Mouse (Mus musculus) myocyte (in vitro differentiated cells): ENCODE data around the gene Timm29.

ENCODE experiments used
- CEBPB ChIP-seq: IDR thresholded peaks from 2 replicates; pipeline ENCODE4 v1.6.1; 2011; ENCODE audit warnings: mild to moderate bottlenecking, moderate library complexity; ENCODE audit not compliant: poor library complexity, insufficient read depth, severe bottlenecking
- E2F4 ChIP-seq: IDR thresholded peaks from one replicate; pipeline ENCODE4 v1.6.1; 2011; ENCODE audit warnings: mild to moderate bottlenecking, control low read depth, moderate library complexity; ENCODE audit not compliant: insufficient read depth
- MAX ChIP-seq: IDR thresholded peaks from one replicate; pipeline ENCODE4 v1.6.1; 2011; ENCODE audit warnings: low read depth, mild to moderate bottlenecking, control low read depth
- MYOD1 ChIP-seq, 3 experiments: IDR thresholded peaks; one replicate each; pipeline ENCODE4 v1.6.1; 2011; ENCODE audit warnings: control low read depth in 2 of 3, low read depth in 2 of 3, mild to moderate bottlenecking in 2 of 3, moderate library complexity in 1 of 3; ENCODE audit not compliant: insufficient read length in 2 of 3, control insufficient read depth in 1 of 3
- MYOG ChIP-seq, 3 experiments: IDR thresholded peaks; one replicate each; pipeline ENCODE4 v1.6.1; 2011; ENCODE audit warnings: control low read depth in 2 of 3, low read depth in 2 of 3, mild to moderate bottlenecking in 2 of 3; ENCODE audit not compliant: insufficient read length in 2 of 3, control insufficient read depth in 1 of 3, insufficient read depth in 1 of 3
- POLR2A ChIP-seq: IDR thresholded peaks from one replicate; pipeline ENCODE4 v1.6.1; 2011; ENCODE audit warnings: low read depth, mild to moderate bottlenecking, control low read depth, moderate library complexity; ENCODE audit not compliant: insufficient read length
- POLR2AphosphoS2 ChIP-seq: IDR thresholded peaks from one replicate; pipeline ENCODE4 v1.6.1; 2011; ENCODE audit warnings: low read depth, control low read depth; ENCODE audit not compliant: insufficient read length
- TCF3 ChIP-seq: IDR thresholded peaks from one replicate; pipeline ENCODE4 v1.6.1; 2011; ENCODE audit warnings: low read depth, control low read depth; ENCODE audit not compliant: insufficient read length
- USF1 ChIP-seq: IDR thresholded peaks from one replicate; pipeline ENCODE4 v1.6.1; 2011; ENCODE audit warnings: low read depth, mild to moderate bottlenecking, control low read depth, moderate library complexity

GRCm38 (mm10) chr9:21601722-21602399 is 9.3 kb downstream of the Timm29 start:
- no peak for TF ChIP-seq TCF3
- no peak for TF ChIP-seq POLR2A
- no peak for TF ChIP-seq CEBPB
- TF ChIP-seq USF1: no peak
- TF ChIP-seq E2F4: no peak
- TF ChIP-seq MYOD1 (IDR thresholded peaks at IDR 0.05; ENCODE audit: control insufficient read depth in 1 of 3, insufficient read length in 2 of 3, low read depth in 2 of 3): no peak
- no peak for TF ChIP-seq MYOG (IDR thresholded peaks at IDR 0.05; ENCODE audit: control insufficient read depth in 1 of 3, insufficient read depth in 1 of 3, insufficient read length in 2 of 3, low read depth in 2 of 3)
- TF ChIP-seq MAX: no peak
- TF ChIP-seq POLR2AphosphoS2: no peak
